Mouse (Mus musculus) gastrocnemius, postnatal 4 days (tissue): Measurements from ENCODE around the gene Chrm4. TPM values are rescaled to one million over a fixed set of nuclear protein-coding genes. Genes with fewer than 3 reads are reported as not detected.

Experiments
- DNase-seq, 2 experiments: peaks; one replicate each; pipeline ENCODE4 v3.0.0; 2021 to 2022; ENCODE audit warnings: low spot score in 2 of 2, mixed read lengths in 2 of 2
- total RNA-seq, 2 experiments: library from RNA; stranded (reverse); gene quantifications; 2 replicates each; pipeline ENCODE4 v1.2.3; 2021

Chrm4 gene
- total RNA-seq, 2 experiments from 2014 or later = 0.32 to 0.36 TPM

DNA sequence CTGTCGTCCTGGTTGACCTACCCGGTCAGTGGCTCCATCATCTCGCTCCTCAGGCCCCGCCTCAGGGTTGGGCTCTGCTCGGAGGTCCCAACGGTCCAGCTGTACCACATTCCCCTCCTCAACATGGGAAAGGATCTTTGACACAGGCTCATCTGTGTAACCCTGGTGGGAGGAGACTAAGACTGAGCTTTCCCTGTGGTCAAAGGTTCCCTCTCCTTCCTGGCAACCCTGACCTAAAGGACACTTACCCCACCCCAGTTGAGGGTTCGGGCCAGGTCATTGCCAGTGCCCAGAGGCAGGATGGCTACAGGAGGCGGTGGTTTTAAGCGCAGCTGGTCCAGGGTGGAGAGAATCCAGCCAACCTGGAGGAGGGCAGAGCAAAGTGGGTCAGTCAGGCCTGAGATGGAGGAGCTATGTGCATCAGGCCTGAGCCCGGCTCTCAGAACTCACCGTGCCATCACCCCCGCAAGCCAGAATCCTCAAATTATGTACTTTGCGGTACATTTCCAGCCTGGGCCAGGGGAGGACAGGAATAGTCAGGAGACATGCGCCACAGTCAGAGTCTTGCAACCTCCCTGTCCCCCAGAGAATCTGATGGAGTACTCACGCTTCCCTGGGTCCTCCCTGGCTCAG, 12.4 kb downstream of the Chrm4 start:
- no peak for DNase-seq

DNA sequence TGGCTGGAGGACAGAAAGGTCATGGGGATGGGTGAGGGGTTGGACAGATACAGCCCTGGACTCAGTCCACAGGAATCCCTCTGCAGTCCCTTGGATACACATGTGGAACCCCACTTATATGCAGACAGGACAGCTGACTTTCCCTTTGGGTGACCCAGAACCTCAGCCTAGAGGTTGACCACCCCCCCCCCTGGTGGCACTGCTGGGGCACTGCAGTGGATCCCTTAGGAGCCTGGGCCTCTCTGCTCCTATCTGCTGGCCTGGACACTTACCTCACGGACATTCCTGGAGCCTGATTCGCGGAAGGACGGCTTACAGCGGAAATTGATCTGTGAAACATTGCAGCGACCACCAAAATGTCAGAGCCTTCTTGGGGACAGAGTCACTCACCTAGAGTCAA, 15.3 kb downstream of the Chrm4 start:
- DNase-seq = no peak

DNA sequence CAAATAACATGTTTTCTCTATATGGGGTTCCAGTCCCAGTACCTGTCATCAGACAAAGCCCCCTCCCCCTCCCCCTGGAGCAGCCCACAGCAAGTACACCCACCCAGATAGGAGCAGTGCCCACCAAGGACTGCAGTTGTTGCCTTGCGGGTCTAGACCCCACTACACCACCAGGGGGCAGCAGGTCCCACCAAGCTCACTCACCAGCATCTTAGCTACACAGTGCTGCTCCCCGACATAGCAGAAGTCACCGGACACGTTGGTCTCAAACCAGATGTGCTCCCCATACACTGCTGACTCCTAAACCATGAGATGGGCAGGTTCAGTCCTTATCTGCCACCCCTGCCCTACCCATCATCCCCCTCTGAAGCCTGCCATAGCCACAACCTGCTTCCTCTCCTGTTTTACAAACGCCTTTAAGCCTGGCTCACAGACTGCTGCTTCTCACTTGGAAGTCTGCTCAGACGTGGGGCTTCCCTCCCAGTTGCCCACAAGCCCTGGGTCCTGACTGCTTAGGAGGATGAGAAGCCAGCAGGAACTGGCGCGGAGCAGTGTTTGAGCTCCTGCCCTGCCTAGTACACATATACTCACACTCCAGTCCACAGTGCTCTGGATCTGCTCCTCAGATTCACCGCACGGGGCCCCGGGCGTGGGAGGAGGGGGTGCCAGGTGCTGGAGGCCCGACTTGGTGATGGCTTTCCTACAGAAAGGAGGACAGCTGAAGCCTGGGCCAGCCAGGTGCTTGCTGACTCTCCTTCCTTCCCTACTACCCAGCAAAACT, 17.3 kb downstream of the Chrm4 start:
- DNase-seq = peak; percentile 73 to 80

DNA sequence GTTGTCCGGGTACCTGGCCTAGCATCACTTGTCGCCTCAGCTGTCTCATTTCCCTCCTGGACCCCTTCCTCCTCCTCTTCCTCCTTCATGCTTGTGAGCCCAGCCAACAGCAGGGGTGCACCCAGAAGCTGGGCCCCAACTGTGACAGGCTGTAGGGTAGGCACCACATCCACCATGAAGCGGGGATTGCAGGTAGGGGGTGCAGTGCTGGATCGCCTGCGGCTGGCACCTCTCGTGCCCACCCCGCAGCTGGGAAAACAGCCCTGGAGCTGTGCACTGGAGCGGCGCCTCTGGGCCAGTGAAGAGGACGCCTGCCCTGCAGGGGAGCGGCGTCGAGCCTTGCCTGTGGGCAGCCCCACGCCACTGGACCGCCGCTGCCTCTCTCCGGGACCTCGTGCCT, 18.4 kb downstream of the Chrm4 start, which contains the start of gene Gm9821:
TSS of gene Gm9821 (plus strand) at position 221 of the 400 bp plus-strand sequence.
- no peak for DNase-seq

DNA sequence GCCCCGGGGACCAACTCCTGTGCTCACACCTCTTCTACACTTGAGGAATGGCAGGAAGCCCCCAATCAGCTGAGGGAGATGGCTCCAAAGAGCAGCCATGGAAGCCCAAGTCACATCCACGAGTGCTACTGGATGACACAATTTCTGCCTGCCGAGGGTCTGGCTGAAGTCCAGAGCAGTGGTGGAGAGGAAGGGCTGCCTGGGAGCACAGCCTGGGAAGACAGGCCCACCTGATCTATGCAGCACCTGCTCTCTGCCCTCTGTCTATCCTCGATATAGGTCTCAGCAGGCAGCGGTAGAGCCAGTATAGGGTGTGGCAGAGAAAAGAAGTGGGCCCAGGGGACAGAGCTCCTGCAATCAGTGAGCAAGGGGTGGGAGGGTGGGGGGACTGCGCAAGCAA, 19.8 kb downstream of the Chrm4 start:
- DNase-seq = no peak

DNA sequence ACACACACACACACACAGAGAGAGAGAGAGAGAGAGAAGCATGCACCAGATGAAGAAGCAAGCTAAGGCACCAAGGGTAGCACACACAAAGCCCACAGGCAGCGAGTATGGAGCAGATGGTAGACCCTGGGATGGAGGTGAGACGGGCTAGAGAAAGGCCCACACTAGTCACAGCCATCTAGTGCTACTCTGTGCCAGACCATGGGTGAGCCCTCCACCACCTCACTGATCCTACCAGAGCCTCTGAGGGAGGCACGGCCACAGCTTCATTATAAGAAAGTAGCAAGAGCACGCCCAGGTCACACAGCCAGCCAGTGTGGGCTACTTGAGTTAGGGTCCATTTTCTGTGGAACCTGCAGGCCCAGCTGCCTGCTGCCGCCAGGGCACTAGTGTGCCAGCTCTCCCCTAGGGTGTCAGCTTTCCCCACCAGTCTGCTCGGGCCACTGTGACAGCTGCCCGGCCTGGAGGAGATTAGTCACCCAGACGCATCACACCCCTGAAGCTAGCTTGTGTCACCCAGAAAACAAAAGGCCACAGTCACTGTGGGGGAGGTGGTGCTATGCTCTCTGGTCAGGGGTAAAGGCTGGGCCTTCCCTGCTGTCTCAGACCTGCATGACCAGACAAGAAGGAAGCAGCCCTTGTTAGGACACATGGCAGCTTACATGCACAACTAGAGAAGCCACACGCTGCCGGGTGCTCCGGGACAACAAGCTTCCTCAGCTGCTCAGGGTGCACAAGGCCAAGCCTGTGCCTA, 20.5 kb downstream of the Chrm4 start:
- peak in 1 of 2 experiments; percentile 53 for DNase-seq

DNA sequence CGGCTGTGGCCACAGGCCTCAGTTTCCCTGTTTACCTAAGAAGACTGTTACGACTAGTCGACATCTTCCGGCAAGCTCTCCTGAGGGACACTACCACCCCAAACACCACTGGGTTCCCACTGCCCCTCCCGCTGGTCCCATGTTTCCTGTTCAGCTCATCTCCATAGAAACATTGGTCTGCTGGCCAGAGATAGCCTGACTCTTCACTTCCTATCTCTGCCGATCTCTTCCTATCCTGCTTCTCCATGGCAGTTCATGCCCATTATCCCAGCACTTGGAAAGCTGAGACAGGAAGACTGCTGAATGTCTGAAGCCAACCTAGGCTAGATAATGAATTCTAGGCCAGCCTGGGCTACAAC, 21.1 kb downstream of the Chrm4 start:
- no peak for DNase-seq

DNA sequence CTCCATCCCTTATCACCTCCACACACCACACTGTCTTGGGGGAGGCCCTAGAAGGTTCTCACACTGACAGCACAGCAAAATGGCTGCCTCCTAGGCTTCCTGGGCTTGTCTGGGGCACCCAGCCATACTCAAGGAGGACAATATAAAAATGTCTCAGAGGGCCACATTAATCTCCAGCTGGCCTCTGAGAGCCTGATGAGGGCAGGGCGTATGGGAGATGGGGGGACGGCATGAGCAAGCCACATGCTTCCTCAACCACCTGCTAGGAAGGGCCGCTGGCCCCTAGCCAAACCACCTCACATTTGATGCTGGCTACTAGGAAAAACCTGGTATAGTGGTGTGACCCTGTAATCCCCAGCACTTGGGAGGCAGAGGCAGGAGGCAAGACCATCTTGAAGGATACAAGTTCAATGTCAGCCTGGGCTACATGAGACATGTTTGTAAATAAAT, 21.8 kb downstream of the Chrm4 start:
- DNase-seq = no peak

DNA sequence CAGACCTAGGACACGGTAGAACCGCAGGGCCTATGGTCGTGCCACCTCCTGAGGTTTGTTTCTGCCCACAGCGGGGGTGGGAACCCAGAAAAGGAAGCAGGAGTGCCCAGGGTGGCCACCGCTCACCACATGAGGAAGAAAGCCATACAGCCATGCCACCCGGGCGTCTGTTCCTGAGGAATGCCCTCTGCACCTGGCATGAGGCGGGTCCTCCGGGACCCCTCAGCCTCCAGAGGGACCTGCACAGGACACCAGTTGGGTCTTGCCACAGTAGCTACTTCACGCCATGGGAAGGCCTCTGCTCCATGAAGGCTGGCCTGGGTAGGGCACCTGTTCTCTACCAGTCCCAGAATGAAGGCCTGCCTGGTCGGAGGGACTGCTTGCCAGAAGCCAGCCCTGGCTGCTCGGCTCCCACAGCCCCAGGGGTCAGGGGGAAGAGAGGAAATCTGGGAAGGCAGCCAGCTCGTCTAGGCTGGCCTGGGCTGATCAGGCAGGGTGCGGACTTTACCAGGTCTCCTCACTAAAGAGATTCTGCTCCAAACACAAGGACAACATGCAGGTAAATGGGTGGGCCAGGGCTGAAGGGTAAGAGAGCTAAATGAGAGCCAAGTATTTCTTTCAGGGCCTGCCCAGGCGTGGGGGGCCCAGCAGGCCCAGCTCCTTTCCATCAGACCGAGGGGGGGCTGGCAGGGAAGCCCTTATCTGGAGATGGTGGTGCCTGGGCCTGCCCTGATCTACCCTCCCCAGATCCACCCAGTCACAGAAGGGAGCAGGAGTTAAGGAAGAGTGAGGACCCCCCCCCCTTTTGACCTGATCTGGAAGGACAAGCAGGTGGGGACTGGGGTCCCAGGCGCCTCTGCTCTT, 22.6 kb downstream of the Chrm4 start:
- peak in 1 of 2 experiments; percentile 68 for DNase-seq

DNA sequence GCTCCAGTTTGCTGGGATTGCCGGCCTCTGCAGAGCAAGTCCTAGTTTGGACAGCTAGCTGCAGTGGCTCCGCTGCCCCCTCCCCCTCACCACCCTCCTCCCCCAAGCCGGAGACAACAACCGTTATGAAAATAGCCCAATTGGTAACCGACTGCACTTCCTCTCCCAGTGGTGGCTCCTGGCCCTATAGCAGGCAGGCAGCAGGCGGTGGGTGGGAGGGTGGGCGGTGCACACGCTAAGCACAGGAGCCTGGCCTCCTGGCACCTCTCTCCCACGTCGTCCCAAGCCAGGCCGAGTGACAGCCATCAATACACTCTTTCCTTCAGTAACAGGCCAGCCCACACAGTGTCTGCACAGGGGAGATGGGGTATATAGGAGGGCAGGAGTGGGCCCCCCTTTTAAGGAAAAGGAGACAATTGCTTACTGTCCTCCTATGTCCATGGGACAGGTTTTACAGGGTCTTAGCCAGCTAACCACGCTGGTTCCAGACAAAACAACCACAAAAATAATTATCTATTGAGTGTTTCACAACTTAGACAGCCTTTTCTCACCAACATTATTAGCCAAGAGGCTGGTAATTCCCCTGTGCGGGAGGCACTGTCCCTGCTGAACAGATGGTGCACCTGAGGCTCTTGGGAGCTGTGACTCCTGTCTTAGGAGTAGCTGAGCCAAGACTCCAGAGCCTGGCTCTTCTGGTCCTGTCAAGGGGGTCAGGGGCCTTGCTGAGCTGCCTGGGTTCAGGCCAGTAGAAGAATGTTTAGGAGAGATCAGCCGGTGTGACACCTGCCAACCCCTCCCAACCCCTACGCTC, 23.4 kb downstream of the Chrm4 start:
- peak in 1 of 2 experiments; percentile 52 for DNase-seq

DNA sequence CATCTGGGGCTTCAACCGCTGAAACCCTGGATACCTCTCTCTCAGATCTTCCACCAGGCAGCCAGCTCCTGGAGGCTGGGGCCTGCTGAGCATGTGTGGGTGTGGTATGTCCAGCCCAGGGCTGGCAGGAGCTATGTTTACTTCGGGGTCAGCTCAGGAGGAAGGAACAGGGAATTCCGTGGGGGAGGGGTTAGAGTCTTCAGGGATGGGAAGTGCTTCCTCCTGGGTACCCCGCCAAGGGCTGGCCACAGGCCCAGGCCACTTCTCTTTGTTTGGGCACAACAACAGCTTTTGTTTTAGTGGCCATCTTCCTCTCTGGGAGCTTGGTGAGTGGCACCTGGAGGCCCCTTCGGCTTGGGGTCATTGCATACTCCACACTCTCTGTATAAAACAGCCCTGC, 26.8 kb downstream of the Chrm4 start:
- no peak for DNase-seq

DNA sequence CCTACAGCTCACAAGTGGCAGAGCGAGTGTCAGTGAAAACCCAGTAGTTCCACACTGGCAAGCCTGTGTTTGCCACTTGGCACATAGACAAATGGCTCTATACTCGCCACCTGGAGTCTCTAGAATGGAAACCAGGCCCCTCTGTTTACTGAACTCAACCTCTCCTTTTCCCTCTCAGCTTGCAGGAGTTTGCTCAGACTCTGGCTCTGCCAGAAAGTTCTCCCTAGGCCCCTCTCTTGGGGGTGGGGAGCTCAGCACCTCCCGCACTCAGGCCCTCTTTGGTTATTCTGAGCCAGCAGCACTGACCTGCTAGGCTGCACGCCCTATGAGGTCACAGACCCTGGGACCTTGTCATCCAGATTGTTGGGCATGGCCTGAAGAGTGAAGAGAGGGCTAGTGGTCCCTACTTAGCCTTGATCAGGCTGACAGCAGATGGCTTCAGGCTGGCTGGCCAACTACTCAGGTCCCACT, 28.1 kb downstream of the Chrm4 start:
- DNase-seq = no peak

DNA sequence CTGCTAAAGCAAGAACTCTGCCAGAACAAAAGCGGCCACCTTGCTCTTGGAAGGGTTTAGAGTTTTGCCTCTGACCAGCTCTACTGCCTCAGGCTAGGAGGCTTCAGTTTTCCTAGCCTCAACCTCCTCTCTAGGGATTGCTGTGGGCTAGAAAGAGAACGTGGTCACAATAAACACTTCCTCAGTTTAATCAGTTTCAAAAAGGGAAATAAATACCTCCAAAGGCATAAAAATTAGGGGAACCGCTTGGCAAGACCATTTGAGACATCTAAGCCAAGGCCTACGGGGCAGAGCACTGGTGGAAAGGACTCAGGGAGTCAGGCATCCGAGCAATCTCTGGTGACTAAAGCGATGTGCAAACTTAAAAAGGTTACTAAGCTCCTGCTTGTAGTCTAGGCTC, 28.8 kb downstream of the Chrm4 start:
- DNase-seq = no peak

DNA sequence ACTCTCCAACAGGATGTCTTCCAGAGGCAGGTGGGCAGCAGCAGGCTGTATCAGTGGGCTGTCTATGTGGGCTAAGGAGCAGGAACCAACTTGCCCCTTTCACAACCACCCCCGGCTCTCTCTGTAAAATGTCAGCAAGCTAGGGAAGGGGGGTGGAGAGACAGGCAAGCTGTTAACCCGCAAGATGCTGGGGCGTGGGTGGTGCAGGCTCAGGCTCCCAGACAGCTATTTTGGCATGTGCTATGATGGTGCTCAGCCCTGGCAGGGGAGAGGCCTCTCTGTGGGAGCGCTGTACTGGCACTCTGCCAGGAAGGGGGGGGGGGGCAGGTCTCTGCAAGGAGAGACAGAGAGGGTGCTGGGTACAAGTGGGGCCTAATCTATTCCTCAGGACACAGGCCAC, 30.0 kb downstream of the Chrm4 start:
- DNase-seq = no peak

DNA sequence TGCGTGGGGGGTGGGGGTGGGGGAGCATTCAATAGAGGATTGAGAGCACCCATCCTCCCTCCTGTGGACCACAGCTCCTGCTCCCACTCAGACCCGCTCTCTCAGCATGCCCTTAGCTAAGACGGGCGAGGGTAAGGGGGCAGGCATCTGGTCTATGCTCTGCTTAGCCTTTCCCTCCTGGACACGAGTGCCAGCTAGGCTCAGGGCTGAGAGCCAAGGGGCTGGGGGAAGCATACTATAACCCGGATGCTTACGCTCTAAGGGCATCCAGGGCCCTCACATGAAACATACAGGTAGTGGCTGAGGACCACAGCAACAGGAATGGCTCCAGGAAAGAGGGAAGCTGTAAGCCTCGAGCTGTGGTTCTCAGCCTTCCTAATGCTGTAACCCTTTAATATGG, 31.0 kb downstream of the Chrm4 start:
- no peak for DNase-seq

DNA sequence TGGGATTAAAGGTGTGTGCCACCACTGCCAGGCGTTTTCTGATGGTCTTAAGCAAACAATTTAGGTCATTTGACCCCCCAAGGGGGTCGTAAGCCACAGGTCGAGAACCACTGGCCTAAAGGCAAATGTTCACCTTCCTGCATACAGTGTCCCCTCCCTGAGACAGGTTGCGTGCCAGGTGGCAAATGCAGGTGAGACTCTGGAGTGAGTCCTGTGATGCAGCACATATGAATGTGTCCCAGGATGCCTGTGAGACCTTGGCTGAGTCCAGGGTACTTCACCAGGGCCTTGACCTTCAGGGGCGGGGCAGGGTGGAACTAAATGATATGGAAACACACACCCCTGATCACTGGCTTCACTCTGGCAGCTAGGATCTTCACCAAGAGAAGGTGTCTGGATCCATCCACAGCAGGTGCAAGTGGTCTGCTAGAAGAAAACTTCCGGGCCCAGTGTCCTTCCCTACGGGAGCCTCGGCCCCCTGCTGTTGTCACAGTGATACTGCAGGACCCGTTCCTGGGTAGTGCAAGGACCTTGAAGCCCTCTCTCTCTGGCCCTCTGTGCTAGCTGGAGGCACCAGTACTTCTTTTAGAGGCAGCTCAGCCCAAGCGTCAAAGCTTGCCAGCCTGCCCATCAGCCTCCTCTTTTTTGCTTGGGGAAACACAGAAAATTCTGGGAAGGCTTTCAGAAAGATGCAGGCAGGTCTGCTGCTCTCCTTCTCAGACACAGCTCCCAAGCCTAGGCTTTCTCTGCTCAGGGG, 31.8 kb downstream of the Chrm4 start:
- peak in 1 of 2 experiments; percentile 62 for DNase-seq

DNA sequence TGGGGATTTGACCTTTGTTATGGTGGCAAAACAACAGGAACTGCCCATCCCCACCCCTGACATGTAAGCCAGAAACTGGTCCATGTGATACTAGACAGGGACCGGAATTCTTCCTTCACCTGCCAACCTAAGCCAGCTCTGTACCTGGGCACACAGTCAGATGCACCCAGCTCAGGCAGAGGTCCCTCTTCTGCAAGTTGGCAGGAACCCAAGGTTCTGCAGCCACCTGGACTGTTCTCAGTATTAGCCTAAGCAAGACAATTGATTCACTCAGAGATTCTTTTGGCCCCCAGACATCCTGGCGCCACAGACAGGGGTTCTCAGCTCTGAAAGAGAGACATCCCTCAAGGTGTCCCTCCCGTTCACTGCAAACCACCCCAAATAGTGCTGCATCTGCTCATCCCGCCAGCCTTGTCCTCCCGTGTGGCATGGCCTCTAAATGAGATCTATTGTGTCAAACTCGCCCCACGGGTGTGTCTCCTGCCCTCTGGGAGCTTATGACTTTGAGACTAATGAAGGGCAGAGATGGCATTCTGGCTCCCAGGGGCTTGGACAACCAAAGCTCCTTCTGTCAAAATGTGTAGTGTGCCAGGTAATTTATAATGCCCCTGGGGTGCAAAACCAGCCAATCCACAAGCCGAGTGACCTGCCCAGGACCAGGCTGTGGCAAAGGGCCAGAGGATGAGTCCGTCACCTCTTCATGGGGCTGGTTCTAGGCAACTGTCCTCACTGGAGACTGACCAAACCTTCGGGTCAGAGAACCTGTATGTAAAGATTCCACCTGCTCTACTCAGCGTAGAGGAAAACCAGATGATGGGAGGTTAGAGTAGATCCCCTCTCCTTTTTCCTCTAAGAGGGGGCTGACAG, 32.7 kb downstream of the Chrm4 start:
- no peak for DNase-seq

DNA sequence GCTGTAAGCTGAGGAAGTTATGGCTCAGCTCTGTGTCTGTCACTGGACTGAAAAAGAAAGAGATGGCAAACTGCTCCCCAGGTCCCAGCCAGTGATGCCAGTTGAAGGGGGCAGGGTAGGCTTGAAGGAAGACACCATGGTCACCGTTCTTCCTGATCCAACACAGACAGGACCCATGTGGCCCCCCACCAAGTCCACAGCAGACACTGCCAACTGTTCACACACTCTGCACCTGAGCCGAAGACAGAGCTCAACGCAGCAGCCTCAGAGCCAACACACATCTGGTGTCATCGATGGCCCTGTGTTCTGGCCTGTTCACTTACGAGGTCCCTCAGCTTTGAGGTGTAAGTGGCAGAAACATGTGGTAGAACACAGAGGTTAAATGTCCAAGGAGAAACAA, 33.4 kb downstream of the Chrm4 start:
- no peak for DNase-seq
